Mouse (Mus musculus) testis, adult 2 months (tissue): ENCODE data around the gene Ptprd. TPM values are rescaled to one million over a fixed set of nuclear protein-coding genes. Genes with fewer than 3 reads are reported as not detected.

ENCODE experiments used
- H3K27ac ChIP-seq: fragments of 200-500 bp; 2 replicates; pipeline ENCODE4 v1.5.1; 2012; ENCODE audit warnings: low read depth, low read length; ENCODE audit not compliant: control insufficient read depth, insufficient read depth
- H3K27me3 ChIP-seq: fragments of 200-500 bp; 2 replicates; pipeline ENCODE4 v1.6.1; 2012; ENCODE audit warnings: mild to moderate bottlenecking, low read length, moderate library complexity; ENCODE audit not compliant: control insufficient read depth, insufficient read depth
- H3K36me3 ChIP-seq: fragments of 200-500 bp; 2 replicates; pipeline ENCODE4 v1.6.1; 2012; ENCODE audit warnings: mild to moderate bottlenecking, low read length; ENCODE audit not compliant: control insufficient read depth, insufficient read depth
- H3K4me1 ChIP-seq: fragments of 200-500 bp; 2 replicates; pipeline ENCODE4 v1.6.1; 2012; ENCODE audit warnings: low read length; ENCODE audit not compliant: control insufficient read depth, insufficient read depth
- H3K4me3 ChIP-seq: fragments of 200-500 bp; 2 replicates; pipeline ENCODE4 v1.5.1; 2012; ENCODE audit warnings: low read depth, mild to moderate bottlenecking, low read length, moderate library complexity, mixed read lengths; ENCODE audit not compliant: control insufficient read depth
- CTCF ChIP-seq: fragments of 200-500 bp; IDR thresholded peaks from 2 replicates; pipeline ENCODE4 v1.5.1; 2012; ENCODE audit warnings: low read depth, mild to moderate bottlenecking, inconsistent platforms, low read length, moderate library complexity; ENCODE audit not compliant: control insufficient read depth, insufficient read depth, insufficient replicate concordance
- POLR2A ChIP-seq: fragments of 200-500 bp; IDR thresholded peaks from 2 replicates; pipeline ENCODE4 v1.6.1; 2012; ENCODE audit warnings: low read depth, mild to moderate bottlenecking, inconsistent platforms, low read length, moderate library complexity; ENCODE audit not compliant: control insufficient read depth
- polyA plus RNA-seq: library from polyadenylated mRNA; depleted of rRNA; stranded (reverse); fragments of >200 nt; gene quantifications from 2 replicates; pipeline ENCODE4 v1.2.3, GENCODE M21; 2012

The Ptprd gene
- polyA plus RNA-seq, 1 experiment = 3.4 TPM

- Histone ChIP-seq H3K4me1 (no peaks in the 10 kb centered on the region), H3K27ac (no peak overlapping the region), H3K27me3 (no peaks in the 10 kb centered on the region), H3K36me3 (no peaks in the 10 kb centered on the region), H3K4me3 (no peak overlapping the region)
- TF ChIP-seq CTCF (no peak), POLR2A (no peak)
These were observed 901.5 kb downstream of the Ptprd start for GRCm38 (mm10) chr4:77310127-77310788.

- no peak overlapping the region for H3K4me3 ChIP-seq
- no peak for TF ChIP-seq POLR2A
- no peak for TF ChIP-seq CTCF
- no peaks in the 10 kb centered on the region for H3K4me1 ChIP-seq
- no peaks in the 10 kb centered on the region for H3K27me3 ChIP-seq
- H3K36me3 ChIP-seq = no peaks in the 10 kb centered on the region
- H3K27ac ChIP-seq = no peak overlapping the region
These were observed 928.3 kb downstream of the Ptprd start for GRCm38 (mm10) chr4:77283423-77283822.

GRCm38 (mm10) chr4:77277913-77278312, 933.8 kb downstream of the Ptprd start:
- no peak overlapping the region for H3K27ac ChIP-seq
- TF ChIP-seq POLR2A (no peak), CTCF (no peak)
- H3K4me1 ChIP-seq = no peaks in the 10 kb centered on the region
- H3K36me3 ChIP-seq = no peaks in the 10 kb centered on the region
- H3K27me3 ChIP-seq = no peaks in the 10 kb centered on the region
- H3K4me3 ChIP-seq = no peak overlapping the region

GRCm38 (mm10) chr4:77259972-77260290, 951.8 kb downstream of the Ptprd start:
- H3K4me1 ChIP-seq = no peaks in the 10 kb centered on the region
- TF ChIP-seq POLR2A (no peak), CTCF (no peak)
- H3K36me3 ChIP-seq = no peaks in the 10 kb centered on the region
- H3K27me3 ChIP-seq = no peaks in the 10 kb centered on the region
- H3K27ac ChIP-seq = no peak overlapping the region
- H3K4me3 ChIP-seq = no peak overlapping the region

GRCm38 (mm10) chr4:77259250-77259971, 952.4 kb downstream of the Ptprd start:
- no peak overlapping the region for H3K4me3 ChIP-seq
- no peak overlapping the region for H3K27ac ChIP-seq
- no peaks in the 10 kb centered on the region for H3K36me3 ChIP-seq
- no peaks in the 10 kb centered on the region for H3K27me3 ChIP-seq
- no peaks in the 10 kb centered on the region for H3K4me1 ChIP-seq
- TF ChIP-seq CTCF (no peak), POLR2A (no peak)

GRCm38 (mm10) chr4:77251188-77251587, 960.6 kb downstream of the Ptprd start:
- no peaks in the 10 kb centered on the region for H3K36me3 ChIP-seq
- TF ChIP-seq POLR2A (no peak), CTCF (no peak)
- H3K4me1 ChIP-seq = no peaks in the 10 kb centered on the region
- no peaks in the 10 kb centered on the region for H3K27me3 ChIP-seq
- no peak overlapping the region for H3K4me3 ChIP-seq
- H3K27ac ChIP-seq = no peak overlapping the region

- no peak for TF ChIP-seq POLR2A
- TF ChIP-seq CTCF = no peak
- no peaks in the 10 kb centered on the region for H3K4me1 ChIP-seq
- no peak overlapping the region for H3K4me3 ChIP-seq
- no peaks in the 10 kb centered on the region for H3K27me3 ChIP-seq
- no peaks in the 10 kb centered on the region for H3K36me3 ChIP-seq
- H3K27ac ChIP-seq = no peak overlapping the region
These were observed 962.0 kb downstream of the Ptprd start for GRCm38 (mm10) chr4:77249801-77250200.

- H3K4me3 ChIP-seq = no peak overlapping the region
These were observed 962.8 kb downstream of the Ptprd start for GRCm38 (mm10) chr4:77248918-77249317.

More at GRCm38 (mm10) chr4:77248918-77249317, 962.8 kb downstream of the Ptprd start:
- TF ChIP-seq POLR2A = no peak
- no peak for TF ChIP-seq CTCF
- H3K36me3 ChIP-seq = no peaks in the 10 kb centered on the region
- no peaks in the 10 kb centered on the region for H3K27me3 ChIP-seq
- no peak overlapping the region for H3K27ac ChIP-seq
- no peaks in the 10 kb centered on the region for H3K4me1 ChIP-seq
